Mouse (Mus musculus) myocyte (in vitro differentiated cells): ENCODE data around the gene Itgb1bp1.

Experiments used
- E2F4 ChIP-seq: IDR thresholded peaks from one replicate; pipeline ENCODE4 v1.6.1; 2011; ENCODE audit warnings: mild to moderate bottlenecking, control low read depth, moderate library complexity; ENCODE audit not compliant: insufficient read depth
- MAX ChIP-seq: IDR thresholded peaks from one replicate; pipeline ENCODE4 v1.6.1; 2011; ENCODE audit warnings: low read depth, mild to moderate bottlenecking, control low read depth
- MYOD1 ChIP-seq, 3 experiments: IDR thresholded peaks; one replicate each; pipeline ENCODE4 v1.6.1; 2011; ENCODE audit warnings: control low read depth in 2 of 3, low read depth in 2 of 3, mild to moderate bottlenecking in 2 of 3, moderate library complexity in 1 of 3; ENCODE audit not compliant: insufficient read length in 2 of 3, control insufficient read depth in 1 of 3
- MYOG ChIP-seq, 3 experiments: IDR thresholded peaks; one replicate each; pipeline ENCODE4 v1.6.1; 2011; ENCODE audit warnings: control low read depth in 2 of 3, low read depth in 2 of 3, mild to moderate bottlenecking in 2 of 3; ENCODE audit not compliant: insufficient read length in 2 of 3, control insufficient read depth in 1 of 3, insufficient read depth in 1 of 3
- POLR2A ChIP-seq: IDR thresholded peaks from one replicate; pipeline ENCODE4 v1.6.1; 2011; ENCODE audit warnings: low read depth, mild to moderate bottlenecking, control low read depth, moderate library complexity; ENCODE audit not compliant: insufficient read length
- SRF ChIP-seq: IDR thresholded peaks from one replicate; pipeline ENCODE4 v1.6.1; 2011; ENCODE audit warnings: low read depth; ENCODE audit not compliant: control insufficient read depth, insufficient read length

GRCm38 (mm10) chr12:21289651-21290050 lies 3.6 kb upstream of the Itgb1bp1 start:
- TF ChIP-seq POLR2A (no peak), SRF (no peak), MAX (no peak), MYOD1 (IDR thresholded peaks at IDR 0.05; ENCODE audit: control insufficient read depth in 1 of 3, insufficient read length in 2 of 3, low read depth in 2 of 3) (no peak), E2F4 (no peak), MYOG (IDR thresholded peaks at IDR 0.05; ENCODE audit: control insufficient read depth in 1 of 3, insufficient read depth in 1 of 3, insufficient read length in 2 of 3, low read depth in 2 of 3) (no peak)
